Mouse (Mus musculus): ENCODE results near the gene Prkag3. TPM values are rescaled to one million over a fixed set of nuclear protein-coding genes. Genes with fewer than 3 reads are reported as not detected.

Gene Prkag3
- polyA plus RNA-seq, 2 experiments = not detected

GRCm38 (mm10) chr1:74773136-74773535 lies 24.1 kb upstream of the Prkag3 start:
- no peaks in the 10 kb centered on the region for H3K36me3 ChIP-seq (replicated peaks; ENCODE audit: control insufficient read depth, insufficient read depth, low read depth)
- DNase-seq (ENCODE audit: low read depth in 3 of 3, low spot score in 3 of 3) = peak; percentile 44 to 50 (median 47)
- no peak overlapping the region for H3K27ac ChIP-seq
- H3K27me3 ChIP-seq (ENCODE audit: control insufficient read depth, insufficient read depth, low read length) = peaks cover 67% of the 10 kb centered on the region
- H3K9me3 ChIP-seq (ENCODE audit: control insufficient read depth, low read length) = no peaks in the 10 kb centered on the region
- no peak overlapping the region for H3K9ac ChIP-seq (replicated peaks)
- TF ChIP-seq EP300 (IDR thresholded peaks at IDR 0.05; ENCODE audit: low read depth) (no peak), CTCF (IDR thresholded peaks at IDR 0.05; ENCODE audit: low read depth) (no peak)
- no peak overlapping the region for H3K4me3 ChIP-seq (ENCODE audit: insufficient read depth in 1 of 2, low read depth in 2 of 2, low read length in 2 of 2)
- WGBS (ENCODE audit: insufficient replicate concordance) = under 1% methylated on average over 15 of the region's 15 CpGs
- ATAC-seq (ENCODE audit: insufficient read depth) = peak; percentile 55
- no peak overlapping the region for H3K4me2 ChIP-seq (ENCODE audit: low read depth)
- no peaks in the 10 kb centered on the region; a peak in 1 of 4 replicates for H3K4me1 ChIP-seq (replicated peaks; ENCODE audit: control insufficient read depth in 2 of 2, insufficient read depth in 2 of 2, low read length in 1 of 2)

DNA sequence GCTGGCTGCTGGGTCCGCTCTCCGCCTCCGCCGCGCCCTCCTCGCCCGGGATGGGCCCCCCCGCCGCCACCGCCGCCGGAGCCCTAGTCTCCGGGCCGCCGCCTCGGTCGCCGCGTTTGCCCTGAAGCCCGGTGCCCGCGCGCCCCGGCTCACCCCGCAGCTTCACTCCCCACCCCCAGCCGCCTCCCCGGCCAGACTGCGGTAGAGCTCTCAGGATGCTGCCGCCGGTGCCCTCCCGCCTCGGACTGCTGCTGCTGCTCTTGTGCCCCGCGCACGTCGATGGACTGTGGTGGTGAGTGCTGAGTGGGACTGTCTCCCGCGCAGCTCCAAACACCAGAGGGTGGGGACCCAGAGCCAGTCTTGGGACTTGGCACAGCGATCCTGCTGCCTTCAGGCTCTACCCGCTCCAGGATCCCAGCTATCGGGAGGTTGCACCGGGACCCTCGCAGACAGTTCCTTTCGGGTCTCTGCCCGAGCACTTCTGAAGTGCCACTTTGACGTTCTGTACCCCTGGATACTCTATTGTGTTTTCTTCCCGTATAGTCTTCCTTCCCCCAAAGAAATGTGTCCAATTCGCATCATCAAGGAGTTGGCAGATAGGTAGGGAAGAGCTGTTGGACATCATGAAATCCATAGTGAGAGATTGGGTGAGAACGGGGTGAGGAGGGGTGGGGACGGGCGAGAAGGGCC lies 23.1 kb upstream of the Prkag3 start:
- Histone ChIP-seq H3K4me2 (ENCODE audit: low read depth) (peak overlapping the region; percentile 34), H3K36me3 (replicated peaks; ENCODE audit: control insufficient read depth, insufficient read depth, low read depth) (no peaks in the 10 kb centered on the region), H3K9ac (replicated peaks) (no peak overlapping the region), H3K27me3 (ENCODE audit: control insufficient read depth, insufficient read depth, low read length) (peaks cover 67% of the 10 kb centered on the region), H3K4me3 (ENCODE audit: insufficient read depth in 1 of 2, low read depth in 2 of 2, low read length in 2 of 2) (peak overlapping the region in 1 of 2 experiments; percentile 8; a peak in 2 of 4 replicates), H3K4me1 (replicated peaks; ENCODE audit: control insufficient read depth in 2 of 2, insufficient read depth in 2 of 2, low read length in 1 of 2) (no peaks in the 10 kb centered on the region; a peak in 1 of 4 replicates), H3K27ac (no peak overlapping the region), H3K9me3 (ENCODE audit: control insufficient read depth, low read length) (no peaks in the 10 kb centered on the region)
- TF ChIP-seq CTCF (IDR thresholded peaks at IDR 0.05; ENCODE audit: low read depth) (no peak), EP300 (IDR thresholded peaks at IDR 0.05; ENCODE audit: low read depth) (no peak)
- no peak for ATAC-seq (ENCODE audit: insufficient read depth)
- no peak for DNase-seq (ENCODE audit: low read depth in 3 of 3, low spot score in 3 of 3)
- 1% methylated on average over 51 of the region's 51 CpGs for WGBS (ENCODE audit: insufficient replicate concordance)

DNA sequence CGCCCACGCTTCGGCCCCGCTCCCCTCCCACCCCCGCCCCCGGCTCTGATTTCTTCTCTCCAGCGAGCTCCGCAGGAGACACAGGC lies 22.7 kb upstream of the Prkag3 start, which contains the start of gene Wnt6:
Gene Wnt6 (plus strand): TSS at position 48 of the 86 bp plus-strand sequence.
- no peak for ATAC-seq (ENCODE audit: insufficient read depth)

GRCm38 (mm10) chr1:74771467-74771844 lies 22.4 kb upstream of the Prkag3 start:
- Histone ChIP-seq H3K9ac (replicated peaks) (no peak overlapping the region), H3K27me3 (ENCODE audit: control insufficient read depth, insufficient read depth, low read length) (peaks cover 67% of the 10 kb centered on the region), H3K4me3 (ENCODE audit: insufficient read depth in 1 of 2, low read depth in 2 of 2, low read length in 2 of 2) (peak overlapping the region in 1 of 2 experiments; percentile 8; a peak in 1 of 4 replicates), H3K9me3 (ENCODE audit: control insufficient read depth, low read length) (no peaks in the 10 kb centered on the region), H3K27ac (no peak overlapping the region), H3K4me1 (replicated peaks; ENCODE audit: control insufficient read depth in 2 of 2, insufficient read depth in 2 of 2, low read length in 1 of 2) (no peaks in the 10 kb centered on the region; a peak in 1 of 4 replicates), H3K36me3 (replicated peaks; ENCODE audit: control insufficient read depth, insufficient read depth, low read depth) (no peaks in the 10 kb centered on the region), H3K4me2 (ENCODE audit: low read depth) (peak overlapping the region; percentile 34)
- WGBS (ENCODE audit: insufficient replicate concordance) = 3% methylated on average over 24 of the region's 26 CpGs
- ATAC-seq (ENCODE audit: insufficient read depth) (no peak), DNase-seq (ENCODE audit: low read depth in 3 of 3, low spot score in 3 of 3) (no peak)
- no peak for TF ChIP-seq EP300 (IDR thresholded peaks at IDR 0.05; ENCODE audit: low read depth)
- TF ChIP-seq CTCF (IDR thresholded peaks at IDR 0.05; ENCODE audit: low read depth) = no peak

More for the DNA sequence above, 22.7 kb upstream of the Prkag3 start, which contains the start of gene Wnt6:
- no peak for TF ChIP-seq EP300 (IDR thresholded peaks at IDR 0.05; ENCODE audit: low read depth)
- no peak for TF ChIP-seq CTCF (IDR thresholded peaks at IDR 0.05; ENCODE audit: low read depth)
- H3K27me3 ChIP-seq (ENCODE audit: control insufficient read depth, insufficient read depth, low read length) = peaks cover 67% of the 10 kb centered on the region
- H3K9ac ChIP-seq (replicated peaks) = no peak within 1 kb of the TSS
- H3K4me3 ChIP-seq (ENCODE audit: insufficient read depth in 1 of 2, low read depth in 2 of 2, low read length in 2 of 2) = peak within 1 kb of the TSS in 1 of 2 experiments; percentile 8; a peak in 2 of 4 replicates
- WGBS (ENCODE audit: insufficient replicate concordance) = 0% methylated on average over 4 of the region's 8 CpGs
- H3K36me3 ChIP-seq (replicated peaks; ENCODE audit: control insufficient read depth, insufficient read depth, low read depth) = no peaks in the 10 kb centered on the region
- no peak for DNase-seq (ENCODE audit: low read depth in 3 of 3, low spot score in 3 of 3)
- no peak within 1 kb of the TSS for H3K27ac ChIP-seq
- H3K4me1 ChIP-seq (replicated peaks; ENCODE audit: control insufficient read depth in 2 of 2, insufficient read depth in 2 of 2, low read length in 1 of 2) = no peaks in the 10 kb centered on the region; a peak in 1 of 4 replicates
- peak within 1 kb of the TSS; percentile 34 for H3K4me2 ChIP-seq (ENCODE audit: low read depth)
- H3K9me3 ChIP-seq (ENCODE audit: control insufficient read depth, low read length) = no peaks in the 10 kb centered on the region

GRCm38 (mm10) chr1:74770727-74771466 lies 21.9 kb upstream of the Prkag3 start:
- WGBS (ENCODE audit: insufficient replicate concordance) = 4% methylated on average over 35 of the region's 35 CpGs

More at GRCm38 (mm10) chr1:74770727-74771466, 21.9 kb upstream of the Prkag3 start:
- H3K9me3 ChIP-seq (ENCODE audit: control insufficient read depth, low read length) = no peaks in the 10 kb centered on the region
- no peak overlapping the region; the same call in 1 of the 2 replicates for H3K4me2 ChIP-seq (ENCODE audit: low read depth)
- no peak overlapping the region for H3K27ac ChIP-seq
- DNase-seq (ENCODE audit: low read depth in 3 of 3, low spot score in 3 of 3) (no peak), ATAC-seq (ENCODE audit: insufficient read depth) (no peak)
- H3K4me3 ChIP-seq (ENCODE audit: insufficient read depth in 1 of 2, low read depth in 2 of 2, low read length in 2 of 2) = no peak overlapping the region
- TF ChIP-seq EP300 (IDR thresholded peaks at IDR 0.05; ENCODE audit: low read depth) = no peak
- no peak for TF ChIP-seq CTCF (IDR thresholded peaks at IDR 0.05; ENCODE audit: low read depth)
- H3K4me1 ChIP-seq (replicated peaks; ENCODE audit: control insufficient read depth in 2 of 2, insufficient read depth in 2 of 2, low read length in 1 of 2) = no peaks in the 10 kb centered on the region; a peak in 1 of 4 replicates
- H3K36me3 ChIP-seq (replicated peaks; ENCODE audit: control insufficient read depth, insufficient read depth, low read depth) = no peaks in the 10 kb centered on the region
- H3K9ac ChIP-seq (replicated peaks) = no peak overlapping the region
- H3K27me3 ChIP-seq (ENCODE audit: control insufficient read depth, insufficient read depth, low read length) = peaks cover 67% of the 10 kb centered on the region
